Mouse (Mus musculus): ENCODE results near the gene Crabp1. TPM values are rescaled to one million over a fixed set of nuclear protein-coding genes. Genes with fewer than 3 reads are reported as not detected.
A peak's percentile ranks its signal among the peaks of the same experiment; 100 is the strongest.

The Crabp1 gene
- polyA plus RNA-seq, 1 experiment: 0.13 TPM

- H3K79me2 ChIP-seq (ENCODE audit: control insufficient read depth, insufficient read depth): peaks cover 6% of the 10 kb centered on the region
- no peak overlapping the region for H3K4me2 ChIP-seq (ENCODE audit: low read depth)
- peaks cover 30% of the 10 kb centered on the region for H3K36me3 ChIP-seq (ENCODE audit: control insufficient read depth, insufficient read depth)
- H3K4me3 ChIP-seq: no peak overlapping the region
- H3ac ChIP-seq (ENCODE audit: control insufficient read depth, insufficient read length): no peak overlapping the region
- no peaks in the 10 kb centered on the region for H3K27me3 ChIP-seq (ENCODE audit: control insufficient read depth, insufficient read depth, insufficient read length)
- TF ChIP-seq MAX (IDR thresholded peaks at IDR 0.05; ENCODE audit: low read depth) (no peak), MYOD1 (IDR thresholded peaks at IDR 0.05; ENCODE audit: control insufficient read depth in 1 of 3, insufficient read length in 2 of 3, low read depth in 2 of 3) (no peak), POLR2AphosphoS2 (IDR thresholded peaks at IDR 0.05; ENCODE audit: insufficient read length, low read depth) (no peak), POLR2A (IDR thresholded peaks at IDR 0.05; ENCODE audit: insufficient read length, low read depth) (no peak), REST (IDR thresholded peaks at IDR 0.05; ENCODE audit: insufficient read depth, insufficient read length) (no peak), MYOG (IDR thresholded peaks at IDR 0.05; ENCODE audit: control insufficient read depth in 1 of 3, insufficient read depth in 1 of 3, insufficient read length in 2 of 3, low read depth in 2 of 3) (no peak), SRF (IDR thresholded peaks at IDR 0.05; ENCODE audit: control insufficient read depth, insufficient read length, low read depth) (no peak), E2F4 (IDR thresholded peaks at IDR 0.05; ENCODE audit: insufficient read depth) (no peak), CEBPB (IDR thresholded peaks at IDR 0.05; ENCODE audit: insufficient read depth, poor library complexity, severe bottlenecking) (no peak), TCF3 (IDR thresholded peaks at IDR 0.05; ENCODE audit: insufficient read length, low read depth) (no peak), USF1 (IDR thresholded peaks at IDR 0.05; ENCODE audit: low read depth) (no peak), TCF12 (IDR thresholded peaks at IDR 0.05; ENCODE audit: insufficient read depth, poor library complexity, severe bottlenecking) (no peak)
Measured at GRCm38 (mm10) chr9:54726315-54726714, 38.2 kb upstream of the Crabp1 start.

- Histone ChIP-seq H3K27me3 (ENCODE audit: control insufficient read depth, insufficient read depth, insufficient read length) (no peaks in the 10 kb centered on the region), H3K36me3 (ENCODE audit: control insufficient read depth, insufficient read depth) (peaks cover 18% of the 10 kb centered on the region), H3K4me3 (no peak overlapping the region), H3K79me2 (ENCODE audit: control insufficient read depth, insufficient read depth) (peaks cover 35% of the 10 kb centered on the region), H3K4me2 (ENCODE audit: low read depth) (no peak overlapping the region), H3ac (ENCODE audit: control insufficient read depth, insufficient read length) (no peak overlapping the region)
- TF ChIP-seq MYOG (IDR thresholded peaks at IDR 0.05; ENCODE audit: control insufficient read depth in 1 of 3, insufficient read depth in 1 of 3, insufficient read length in 2 of 3, low read depth in 2 of 3): no peak
- no peak for TF ChIP-seq POLR2A (IDR thresholded peaks at IDR 0.05; ENCODE audit: insufficient read length, low read depth)
- no peak for TF ChIP-seq TCF3 (IDR thresholded peaks at IDR 0.05; ENCODE audit: insufficient read length, low read depth)
- TF ChIP-seq POLR2AphosphoS2 (IDR thresholded peaks at IDR 0.05; ENCODE audit: insufficient read length, low read depth): no peak
- TF ChIP-seq TCF12 (IDR thresholded peaks at IDR 0.05; ENCODE audit: insufficient read depth, poor library complexity, severe bottlenecking): no peak
- TF ChIP-seq REST (IDR thresholded peaks at IDR 0.05; ENCODE audit: insufficient read depth, insufficient read length): no peak
- no peak for TF ChIP-seq E2F4 (IDR thresholded peaks at IDR 0.05; ENCODE audit: insufficient read depth)
- TF ChIP-seq SRF (IDR thresholded peaks at IDR 0.05; ENCODE audit: control insufficient read depth, insufficient read length, low read depth): no peak
- TF ChIP-seq CEBPB (IDR thresholded peaks at IDR 0.05; ENCODE audit: insufficient read depth, poor library complexity, severe bottlenecking): no peak
- no peak for TF ChIP-seq MAX (IDR thresholded peaks at IDR 0.05; ENCODE audit: low read depth)
- no peak for TF ChIP-seq MYOD1 (IDR thresholded peaks at IDR 0.05; ENCODE audit: control insufficient read depth in 1 of 3, insufficient read length in 2 of 3, low read depth in 2 of 3)
- no peak for TF ChIP-seq USF1 (IDR thresholded peaks at IDR 0.05; ENCODE audit: low read depth)
Measured at GRCm38 (mm10) chr9:54732122-54732521, 32.4 kb upstream of the Crabp1 start.

GRCm38 (mm10) chr9:54733921-54734638 is 30.5 kb upstream of the Crabp1 start, which contains the start of gene Wdr61:
Gene Wdr61, minus strand, starts transcription at chr9:54734519.
- peak within 1 kb of the TSS; percentile 57 for H3ac ChIP-seq (ENCODE audit: control insufficient read depth, insufficient read length)
- H3K79me2 ChIP-seq (ENCODE audit: control insufficient read depth, insufficient read depth): peaks cover 35% of the 10 kb centered on the region
- peak within 1 kb of the TSS; percentile 83 for H3K4me2 ChIP-seq (ENCODE audit: low read depth)
- H3K4me3 ChIP-seq: peak within 1 kb of the TSS; percentile 91
- H3K36me3 ChIP-seq (ENCODE audit: control insufficient read depth, insufficient read depth): peaks cover 7% of the 10 kb centered on the region
- TF ChIP-seq POLR2A (IDR thresholded peaks at IDR 0.05; ENCODE audit: insufficient read length, low read depth) (peak; percentile 99), REST (IDR thresholded peaks at IDR 0.05; ENCODE audit: insufficient read depth, insufficient read length) (peak; percentile 32), CEBPB (IDR thresholded peaks at IDR 0.05; ENCODE audit: insufficient read depth, poor library complexity, severe bottlenecking) (no peak), POLR2AphosphoS2 (IDR thresholded peaks at IDR 0.05; ENCODE audit: insufficient read length, low read depth) (peak; percentile 98), MAX (IDR thresholded peaks at IDR 0.05; ENCODE audit: low read depth) (no peak), USF1 (IDR thresholded peaks at IDR 0.05; ENCODE audit: low read depth) (no peak), MYOD1 (IDR thresholded peaks at IDR 0.05; ENCODE audit: control insufficient read depth in 1 of 3, insufficient read length in 2 of 3, low read depth in 2 of 3) (peak in 2 of 3 experiments; percentile 24 to 40), SRF (IDR thresholded peaks at IDR 0.05; ENCODE audit: control insufficient read depth, insufficient read length, low read depth) (peak; percentile 90), TCF12 (IDR thresholded peaks at IDR 0.05; ENCODE audit: insufficient read depth, poor library complexity, severe bottlenecking) (no peak), E2F4 (IDR thresholded peaks at IDR 0.05; ENCODE audit: insufficient read depth) (peak; percentile 3), MYOG (IDR thresholded peaks at IDR 0.05; ENCODE audit: control insufficient read depth in 1 of 3, insufficient read depth in 1 of 3, insufficient read length in 2 of 3, low read depth in 2 of 3) (peak in 2 of 3 experiments; percentile 14 to 49), TCF3 (IDR thresholded peaks at IDR 0.05; ENCODE audit: insufficient read length, low read depth) (no peak)
- H3K27me3 ChIP-seq (ENCODE audit: control insufficient read depth, insufficient read depth, insufficient read length): no peaks in the 10 kb centered on the region

- H3K4me3 ChIP-seq: peak overlapping the region; percentile 91
- H3K79me2 ChIP-seq (ENCODE audit: control insufficient read depth, insufficient read depth): peaks cover 35% of the 10 kb centered on the region
- H3K36me3 ChIP-seq (ENCODE audit: control insufficient read depth, insufficient read depth): peaks cover 7% of the 10 kb centered on the region
- no peaks in the 10 kb centered on the region for H3K27me3 ChIP-seq (ENCODE audit: control insufficient read depth, insufficient read depth, insufficient read length)
- peak overlapping the region; percentile 83 for H3K4me2 ChIP-seq (ENCODE audit: low read depth)
- H3ac ChIP-seq (ENCODE audit: control insufficient read depth, insufficient read length): peak overlapping the region; percentile 57
- no peak for TF ChIP-seq POLR2A (IDR thresholded peaks at IDR 0.05; ENCODE audit: insufficient read length, low read depth)
- no peak for TF ChIP-seq USF1 (IDR thresholded peaks at IDR 0.05; ENCODE audit: low read depth)
- TF ChIP-seq REST (IDR thresholded peaks at IDR 0.05; ENCODE audit: insufficient read depth, insufficient read length): no peak
- no peak for TF ChIP-seq SRF (IDR thresholded peaks at IDR 0.05; ENCODE audit: control insufficient read depth, insufficient read length, low read depth)
- no peak for TF ChIP-seq MYOG (IDR thresholded peaks at IDR 0.05; ENCODE audit: control insufficient read depth in 1 of 3, insufficient read depth in 1 of 3, insufficient read length in 2 of 3, low read depth in 2 of 3)
- no peak for TF ChIP-seq E2F4 (IDR thresholded peaks at IDR 0.05; ENCODE audit: insufficient read depth)
- no peak for TF ChIP-seq MAX (IDR thresholded peaks at IDR 0.05; ENCODE audit: low read depth)
- TF ChIP-seq TCF3 (IDR thresholded peaks at IDR 0.05; ENCODE audit: insufficient read length, low read depth): no peak
- TF ChIP-seq MYOD1 (IDR thresholded peaks at IDR 0.05; ENCODE audit: control insufficient read depth in 1 of 3, insufficient read length in 2 of 3, low read depth in 2 of 3): no peak
- no peak for TF ChIP-seq CEBPB (IDR thresholded peaks at IDR 0.05; ENCODE audit: insufficient read depth, poor library complexity, severe bottlenecking)
- no peak for TF ChIP-seq TCF12 (IDR thresholded peaks at IDR 0.05; ENCODE audit: insufficient read depth, poor library complexity, severe bottlenecking)
- TF ChIP-seq POLR2AphosphoS2 (IDR thresholded peaks at IDR 0.05; ENCODE audit: insufficient read length, low read depth): no peak
Measured at GRCm38 (mm10) chr9:54734639-54735252, 29.8 kb upstream of the Crabp1 start.
